Mouse (Mus musculus): Measurements from ENCODE around the gene Ppp3r2. TPM values are rescaled to one million over a fixed set of nuclear protein-coding genes. Genes with fewer than 3 reads are reported as not detected.

Ppp3r2 gene
- total and polyA plus RNA-seq, 2 experiments from 2014 or later: 0.52 to 0.93 TPM

- no peak overlapping the region for H3K9ac ChIP-seq (replicated peaks; ENCODE audit: low read length, poor library complexity, severe bottlenecking)
- H3K4me3 ChIP-seq (ENCODE audit: low read depth, low read length): no peak overlapping the region
- DNase-seq (ENCODE audit: low spot score) (no peak), ATAC-seq (ENCODE audit: low FRiP score) (no peak)
- H3K4me2 ChIP-seq (ENCODE audit: low read depth, low read length, poor library complexity, severe bottlenecking): no peak overlapping the region
- no peak overlapping the region for H3K27ac ChIP-seq (ENCODE audit: low read depth, low read length)
- no peaks in the 10 kb centered on the region for H3K27me3 ChIP-seq (ENCODE audit: insufficient read depth, low read length)
- no peak for TF ChIP-seq CTCF (IDR thresholded peaks at IDR 0.05)
- H3K9me3 ChIP-seq (ENCODE audit: low read length): no peaks in the 10 kb centered on the region
- H3K36me3 ChIP-seq (ENCODE audit: insufficient read depth, low read length): peaks cover 17% of the 10 kb centered on the region
- WGBS: 84% methylated on average over 1 of the region's 1 CpGs
- no peaks in the 10 kb centered on the region for H3K4me1 ChIP-seq (ENCODE audit: insufficient read depth, low read length)
These were observed 22.4 kb downstream of the Ppp3r2 start for GRCm38 (mm10) chr4:49659421-49659820.

- H3K9ac ChIP-seq (replicated peaks; ENCODE audit: low read length, poor library complexity, severe bottlenecking): no peak overlapping the region
- DNase-seq (ENCODE audit: low spot score): peak; percentile 15
These were observed 41.9 kb downstream of the Ppp3r2 start for GRCm38 (mm10) chr4:49639913-49640312.

DNA sequence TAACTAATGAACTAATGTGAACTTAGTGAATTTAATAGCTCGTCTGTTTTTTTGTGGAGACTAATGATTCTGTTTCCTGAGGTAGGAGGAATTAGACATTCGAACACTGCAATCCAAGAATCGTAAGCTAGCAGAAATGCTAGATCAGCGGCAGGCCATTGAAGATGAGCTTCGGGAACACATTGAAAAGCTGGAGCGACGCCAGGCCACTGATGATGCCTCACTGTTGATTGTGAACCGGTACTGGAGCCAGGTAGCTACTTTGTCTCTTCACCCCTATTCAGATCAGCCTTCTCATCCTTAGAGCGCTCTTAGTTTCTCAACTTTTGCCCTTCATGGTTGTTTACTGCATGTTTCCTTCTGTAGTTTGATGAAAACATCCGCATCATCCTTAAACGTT, 44.0 kb downstream of the Ppp3r2 start:
- TF ChIP-seq CTCF (IDR thresholded peaks at IDR 0.05): no peak
- Histone ChIP-seq H3K27me3 (ENCODE audit: insufficient read depth, low read length) (no peaks in the 10 kb centered on the region), H3K9me3 (ENCODE audit: low read length) (no peaks in the 10 kb centered on the region), H3K9ac (replicated peaks; ENCODE audit: low read length, poor library complexity, severe bottlenecking) (no peak overlapping the region), H3K4me1 (ENCODE audit: insufficient read depth, low read length) (no peaks in the 10 kb centered on the region; the same call in 1 of the 2 replicates), H3K4me2 (ENCODE audit: low read depth, low read length, poor library complexity, severe bottlenecking) (no peak overlapping the region), H3K4me3 (ENCODE audit: low read depth, low read length) (no peak overlapping the region), H3K27ac (ENCODE audit: low read depth, low read length) (no peak overlapping the region), H3K36me3 (ENCODE audit: insufficient read depth, low read length) (peaks cover 41% of the 10 kb centered on the region)
- 93% methylated on average over 11 of the region's 11 CpGs for WGBS
- ATAC-seq (ENCODE audit: low FRiP score): no peak
- no peak for DNase-seq (ENCODE audit: low spot score)

More at GRCm38 (mm10) chr4:49639913-49640312, 41.9 kb downstream of the Ppp3r2 start:
- H3K9me3 ChIP-seq (ENCODE audit: low read length): no peaks in the 10 kb centered on the region
- H3K27me3 ChIP-seq (ENCODE audit: insufficient read depth, low read length): no peaks in the 10 kb centered on the region
- no peak overlapping the region for H3K27ac ChIP-seq (ENCODE audit: low read depth, low read length)
- peaks cover 50% of the 10 kb centered on the region for H3K36me3 ChIP-seq (ENCODE audit: insufficient read depth, low read length)
- no peaks in the 10 kb centered on the region for H3K4me1 ChIP-seq (ENCODE audit: insufficient read depth, low read length)
- no peak overlapping the region for H3K4me3 ChIP-seq (ENCODE audit: low read depth, low read length)
- 70% methylated on average over 2 of the region's 2 CpGs for WGBS
- ATAC-seq (ENCODE audit: low FRiP score): no peak
- no peak overlapping the region for H3K4me2 ChIP-seq (ENCODE audit: low read depth, low read length, poor library complexity, severe bottlenecking)
- peak; percentile 54 for TF ChIP-seq CTCF (IDR thresholded peaks at IDR 0.05)

GRCm38 (mm10) chr4:49632139-49632481, 49.7 kb downstream of the Ppp3r2 start:
- peaks cover 18% of the 10 kb centered on the region for H3K36me3 ChIP-seq (ENCODE audit: insufficient read depth, low read length)
- H3K4me1 ChIP-seq (ENCODE audit: insufficient read depth, low read length): no peaks in the 10 kb centered on the region; the same call in 1 of the 2 replicates
- H3K9me3 ChIP-seq (ENCODE audit: low read length): no peaks in the 10 kb centered on the region
- H3K27ac ChIP-seq (ENCODE audit: low read depth, low read length): peak overlapping the region; percentile 89
- peak overlapping the region; percentile 84 for H3K9ac ChIP-seq (replicated peaks; ENCODE audit: low read length, poor library complexity, severe bottlenecking)
- ATAC-seq (ENCODE audit: low FRiP score): no peak; the same call in 1 of the 2 replicates
- WGBS: under 1% methylated on average over 30 of the region's 30 CpGs
- no peak; the same call in 1 of the 2 replicates for TF ChIP-seq CTCF (IDR thresholded peaks at IDR 0.05)
- peak overlapping the region; percentile 85 for H3K4me3 ChIP-seq (ENCODE audit: low read depth, low read length)
- DNase-seq (ENCODE audit: low spot score): no peak
- no peaks in the 10 kb centered on the region for H3K27me3 ChIP-seq (ENCODE audit: insufficient read depth, low read length)
- peak overlapping the region; percentile 77 for H3K4me2 ChIP-seq (ENCODE audit: low read depth, low read length, poor library complexity, severe bottlenecking)

GRCm38 (mm10) chr4:49631319-49632138, 50.3 kb downstream of the Ppp3r2 start, which contains the start of gene Rnf20:
Rnf20 (plus strand) TSS chr4:49632006.
- H3K27ac ChIP-seq (ENCODE audit: low read depth, low read length): peak within 1 kb of the TSS; percentile 89
- H3K4me3 ChIP-seq (ENCODE audit: low read depth, low read length): peak within 1 kb of the TSS; percentile 85
- 4% methylated on average over 37 of the region's 37 CpGs for WGBS
- TF ChIP-seq CTCF (IDR thresholded peaks at IDR 0.05): no peak
- ATAC-seq (ENCODE audit: low FRiP score): peak; percentile 96
- peaks cover 18% of the 10 kb centered on the region for H3K36me3 ChIP-seq (ENCODE audit: insufficient read depth, low read length)
- H3K9ac ChIP-seq (replicated peaks; ENCODE audit: low read length, poor library complexity, severe bottlenecking): peak within 1 kb of the TSS; percentile 84
- DNase-seq (ENCODE audit: low spot score): peak; percentile 97
- peak within 1 kb of the TSS; percentile 77 for H3K4me2 ChIP-seq (ENCODE audit: low read depth, low read length, poor library complexity, severe bottlenecking)
- no peaks in the 10 kb centered on the region; the same call in 1 of the 2 replicates for H3K4me1 ChIP-seq (ENCODE audit: insufficient read depth, low read length)
- H3K9me3 ChIP-seq (ENCODE audit: low read length): no peaks in the 10 kb centered on the region
- H3K27me3 ChIP-seq (ENCODE audit: insufficient read depth, low read length): no peaks in the 10 kb centered on the region

GRCm38 (mm10) chr4:49628941-49629340, 52.9 kb downstream of the Ppp3r2 start:
- H3K4me1 ChIP-seq (ENCODE audit: insufficient read depth, low read length): no peaks in the 10 kb centered on the region
- 81% methylated on average over 5 of the region's 5 CpGs for WGBS
- no peak overlapping the region for H3K27ac ChIP-seq (ENCODE audit: low read depth, low read length)
- no peak overlapping the region for H3K4me3 ChIP-seq (ENCODE audit: low read depth, low read length)
- no peak overlapping the region for H3K9ac ChIP-seq (replicated peaks; ENCODE audit: low read length, poor library complexity, severe bottlenecking)
- DNase-seq (ENCODE audit: low spot score) (no peak), ATAC-seq (ENCODE audit: low FRiP score) (no peak)
- H3K27me3 ChIP-seq (ENCODE audit: insufficient read depth, low read length): no peaks in the 10 kb centered on the region
- no peaks in the 10 kb centered on the region for H3K9me3 ChIP-seq (ENCODE audit: low read length)
- H3K36me3 ChIP-seq (ENCODE audit: insufficient read depth, low read length): no peaks in the 10 kb centered on the region
- H3K4me2 ChIP-seq (ENCODE audit: low read depth, low read length, poor library complexity, severe bottlenecking): no peak overlapping the region
- TF ChIP-seq CTCF (IDR thresholded peaks at IDR 0.05): no peak

Other genes starting within 250 kb of the Ppp3r2 start
- 0.44 TPM in 1 of 2 replicates, not detected in the other for gene Acnat1, start 208.1 kb downstream of the Ppp3r2 start, total RNA-seq (2014; rRNA removed)
- gene Acnat1, start 208.1 kb downstream of the Ppp3r2 start, polyA plus RNA-seq (2015; fragmentation: Nextera tagmentation; extraction: Ambion mirVana): not detected in 2 replicates
- not detected in 2 replicates for gene Baat, start 175.5 kb downstream of the Ppp3r2 start, total RNA-seq (2014; rRNA removed)
- not detected in 2 replicates for gene Baat, start 175.5 kb downstream of the Ppp3r2 start, polyA plus RNA-seq (2015; fragmentation: Nextera tagmentation; extraction: Ambion mirVana)
- gene Mrpl50, start 160.9 kb downstream of the Ppp3r2 start, total RNA-seq (2014; rRNA removed): 36.6 and 44.3 TPM in 2 replicates
- gene Mrpl50, start 160.9 kb downstream of the Ppp3r2 start, polyA plus RNA-seq (2015; fragmentation: Nextera tagmentation; extraction: Ambion mirVana): 75.7 and 76.7 TPM in 2 replicates
- 6.3 and 10.4 TPM in 2 replicates for gene Zfp189, start 160.8 kb downstream of the Ppp3r2 start, total RNA-seq (2014; rRNA removed)
- gene Zfp189, start 160.8 kb downstream of the Ppp3r2 start, polyA plus RNA-seq (2015; fragmentation: Nextera tagmentation; extraction: Ambion mirVana): 4.2 and 6.0 TPM in 2 replicates
- gene Aldob, start 132.5 kb downstream of the Ppp3r2 start, total RNA-seq (2014; rRNA removed): 0.88 and 0.94 TPM in 2 replicates
- 0.56 and 0.73 TPM in 2 replicates for gene Aldob, start 132.5 kb downstream of the Ppp3r2 start, polyA plus RNA-seq (2015; fragmentation: Nextera tagmentation; extraction: Ambion mirVana)
- gene Tmem246, start 84.1 kb downstream of the Ppp3r2 start, total RNA-seq (2014; rRNA removed): 182 and 193 TPM in 2 replicates
- 164 and 180 TPM in 2 replicates for gene Tmem246, start 84.1 kb downstream of the Ppp3r2 start, polyA plus RNA-seq (2015; fragmentation: Nextera tagmentation; extraction: Ambion mirVana)
- gene Rnf20, start 50.0 kb downstream of the Ppp3r2 start, total RNA-seq (2014; rRNA removed): 48.3 and 76.7 TPM in 2 replicates
- gene Rnf20, start 50.0 kb downstream of the Ppp3r2 start, polyA plus RNA-seq (2015; fragmentation: Nextera tagmentation; extraction: Ambion mirVana): 41.0 and 46.2 TPM in 2 replicates
- 131 and 138 TPM in 2 replicates for gene Grin3a, start 163.7 kb upstream of the Ppp3r2 start, total RNA-seq (2014; rRNA removed)
- 35.5 and 40.4 TPM in 2 replicates for gene Grin3a, start 163.7 kb upstream of the Ppp3r2 start, polyA plus RNA-seq (2015; fragmentation: Nextera tagmentation; extraction: Ambion mirVana)

Measured in midbrain, postnatal 0 days (tissue).